Mouse (Mus musculus): ENCODE data around the gene Ppp1r18.

Ppp1r18 gene

DNA sequence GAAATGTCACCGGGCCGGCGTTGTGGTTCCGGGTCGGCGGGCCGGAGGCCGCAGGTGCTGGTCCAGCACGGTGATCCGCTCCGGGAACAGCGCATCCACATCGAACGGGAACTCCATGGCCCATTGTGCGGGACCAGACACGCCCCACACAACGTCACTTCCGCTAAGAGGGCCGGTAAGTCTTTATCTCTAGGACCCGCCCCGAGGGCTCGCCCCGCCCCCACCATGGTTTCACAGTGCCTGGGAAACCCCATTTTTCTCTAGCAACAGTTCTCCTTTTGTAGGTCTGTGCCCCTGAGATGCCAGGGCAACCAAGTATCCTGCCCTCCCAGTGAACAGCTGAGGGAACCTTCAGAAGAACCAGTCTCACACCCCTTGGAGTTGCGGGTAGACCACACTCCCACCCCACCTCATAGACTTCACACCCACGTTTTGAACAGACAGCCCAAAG, 44.6 kb downstream of the Ppp1r18 start, which contains the start of gene Atat1:
TSS of gene Atat1 (minus strand) at position 157 of the 451 bp plus-strand sequence.
- peak; percentile 75 for DNase-seq (ENCODE audit: extremely low spot score, low read depth, low spot score)

DNA sequence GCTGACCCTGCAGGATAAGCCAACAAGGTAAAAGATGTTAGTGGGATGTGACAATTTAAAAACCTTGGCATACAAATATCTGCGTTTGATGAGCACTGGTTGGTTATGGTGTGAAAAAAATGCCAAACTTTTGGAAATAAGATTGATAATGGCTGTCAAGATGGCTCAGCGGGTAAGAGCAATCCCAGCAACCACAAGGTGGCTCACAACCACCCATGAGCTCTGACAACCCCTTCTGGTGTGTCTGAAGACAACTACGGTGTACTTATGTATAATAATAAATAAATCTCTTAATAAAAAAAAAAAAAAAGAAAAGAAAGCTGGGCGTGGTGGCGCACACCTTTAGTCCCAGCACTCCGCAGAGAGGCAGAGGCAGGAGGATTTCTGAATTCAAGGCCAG, 49.6 kb downstream of the Ppp1r18 start:
- DNase-seq (ENCODE audit: extremely low spot score, low read depth, low spot score), result no peak

DNA sequence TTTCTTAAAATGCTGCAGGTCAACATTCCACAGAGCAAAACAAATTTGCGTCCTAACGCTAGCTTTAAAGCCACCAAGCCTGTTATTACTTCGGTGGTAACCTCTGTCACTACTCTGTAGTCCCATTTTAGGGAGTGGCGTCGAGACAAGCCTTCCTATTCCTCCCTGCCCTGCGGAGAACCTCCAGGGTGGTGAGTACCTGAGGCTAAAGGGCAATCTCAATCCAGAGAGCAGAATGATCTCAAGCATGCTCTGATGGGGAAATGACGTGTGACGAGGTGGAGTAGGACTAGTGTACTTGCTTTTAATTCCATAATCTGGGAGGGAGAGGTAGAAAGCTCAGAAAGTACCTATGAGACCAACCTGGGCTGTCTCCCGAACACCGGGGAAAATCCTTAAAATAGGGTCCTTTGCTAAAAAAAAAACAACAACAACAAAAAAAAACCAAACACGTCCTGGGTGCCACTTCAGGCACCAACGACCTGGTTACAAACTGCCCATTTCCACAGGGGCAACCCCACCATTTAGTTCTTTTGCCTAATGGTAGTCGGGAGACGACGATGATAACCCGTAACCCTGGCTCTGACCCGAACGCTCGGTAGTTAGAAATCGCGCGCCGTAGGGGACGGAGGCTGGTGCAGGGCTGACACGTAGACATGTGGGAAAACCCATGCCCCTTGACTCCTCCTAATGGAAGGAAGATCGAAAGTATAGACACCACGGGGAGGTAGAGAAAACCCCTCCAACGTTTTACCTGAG, 50.3 kb downstream of the Ppp1r18 start:
- no peak for DNase-seq (ENCODE audit: extremely low spot score, low read depth, low spot score)

DNA sequence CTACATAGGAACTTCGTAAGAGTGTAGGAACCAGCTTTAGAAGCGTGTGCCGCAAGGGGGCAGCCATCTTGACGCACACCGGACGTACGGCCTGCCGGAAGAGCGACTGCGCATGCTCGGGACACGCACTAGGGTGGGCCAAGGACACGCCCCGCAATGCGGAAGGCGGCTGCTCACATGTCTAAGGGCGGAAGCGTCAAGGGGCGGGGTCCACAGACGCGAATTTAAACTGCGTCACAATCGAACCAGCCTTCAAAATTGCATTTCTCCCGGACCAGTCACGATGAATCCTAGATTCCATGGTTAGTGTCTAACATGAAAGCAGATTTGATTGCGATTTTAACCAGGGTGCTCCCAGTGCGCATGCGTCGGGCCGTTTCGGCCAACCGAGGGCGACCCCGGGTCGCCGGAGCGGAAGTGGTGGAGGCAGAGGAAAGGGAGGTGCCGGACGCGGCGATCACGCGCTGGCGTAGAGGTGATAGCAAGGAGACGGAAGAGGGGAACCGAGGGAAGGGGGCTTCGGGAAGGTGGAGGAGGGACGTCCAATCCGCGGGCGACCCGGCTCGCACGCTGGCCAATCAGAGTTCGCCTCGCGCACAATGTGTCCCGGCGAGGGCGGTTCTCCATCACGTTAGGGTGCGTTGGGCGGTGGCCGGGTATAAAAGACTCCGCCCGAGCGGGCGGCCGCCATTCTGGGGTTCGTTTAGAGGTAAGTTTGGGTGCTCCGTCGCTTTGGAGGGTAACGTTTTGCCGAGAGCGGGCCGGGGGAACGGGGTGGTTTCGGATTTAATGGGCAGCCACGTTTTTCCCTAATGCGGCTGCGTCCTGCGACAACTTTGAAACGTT, 51.1 kb downstream of the Ppp1r18 start, which contains the start of the genes Mrps18b and Ppp1r10:
TSS of gene Mrps18b (minus strand) at position 93 of the 846 bp plus-strand sequence.
TSS of gene Ppp1r10 (plus strand) at position 138 of the 846 bp plus-strand sequence.
- peak; percentile 94 for DNase-seq (ENCODE audit: extremely low spot score, low read depth, low spot score)

DNA sequence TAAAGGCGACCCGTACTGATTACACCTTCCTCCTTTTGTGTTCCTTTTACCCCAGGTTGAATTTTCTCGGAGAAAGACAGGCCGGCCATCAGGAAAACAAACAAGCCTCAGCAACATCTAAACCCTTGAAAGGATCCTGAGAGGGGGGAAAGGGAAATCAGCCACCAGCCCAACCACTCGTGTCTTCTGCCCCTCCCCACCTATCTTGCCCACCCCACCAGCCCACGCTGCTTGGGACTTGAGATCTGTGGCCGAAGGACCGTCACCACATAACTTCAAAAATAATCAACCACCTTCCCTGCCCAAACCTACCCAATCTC, 51.7 kb downstream of the Ppp1r18 start:
- no peak for DNase-seq (ENCODE audit: extremely low spot score, low read depth, low spot score)

DNA sequence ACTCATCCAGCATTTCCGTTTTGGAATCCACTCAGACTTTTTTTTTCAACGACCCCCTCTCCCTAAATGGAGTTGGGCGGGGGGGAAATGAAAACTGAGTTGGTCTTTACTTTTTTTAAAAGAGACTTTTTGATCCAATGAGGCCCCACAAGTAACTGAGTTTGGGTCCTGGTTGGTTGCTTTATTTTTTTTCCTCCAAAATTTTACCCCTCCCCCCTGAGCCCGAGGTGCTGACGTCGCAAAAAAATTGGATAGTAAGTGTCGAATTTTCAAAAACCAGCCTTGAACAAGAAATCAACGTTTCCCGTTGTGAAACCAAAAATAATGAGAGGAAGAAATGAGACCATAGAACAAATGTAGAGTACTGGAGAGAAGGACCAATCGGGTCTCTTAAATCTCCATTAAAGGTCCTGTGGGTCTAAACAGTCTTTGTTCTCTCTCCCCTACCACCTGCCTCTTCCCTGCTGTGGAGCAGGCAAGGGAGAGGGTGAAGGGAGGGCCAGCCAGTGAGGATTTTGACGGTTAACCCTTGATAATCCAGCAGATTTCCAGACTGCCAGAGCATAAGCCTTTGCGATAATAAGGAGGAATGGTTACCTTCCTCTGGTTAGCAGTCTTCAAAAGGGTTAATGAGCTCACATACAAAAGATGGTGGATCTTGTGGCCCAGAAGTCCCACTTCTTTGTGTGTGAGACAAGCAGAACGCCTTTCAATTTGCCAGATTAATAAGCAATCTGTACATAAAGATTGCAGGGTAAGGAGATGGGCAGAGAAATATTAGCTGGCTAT, 52.3 kb downstream of the Ppp1r18 start:
- DNase-seq (ENCODE audit: extremely low spot score, low read depth, low spot score), result peak; percentile 61

DNA sequence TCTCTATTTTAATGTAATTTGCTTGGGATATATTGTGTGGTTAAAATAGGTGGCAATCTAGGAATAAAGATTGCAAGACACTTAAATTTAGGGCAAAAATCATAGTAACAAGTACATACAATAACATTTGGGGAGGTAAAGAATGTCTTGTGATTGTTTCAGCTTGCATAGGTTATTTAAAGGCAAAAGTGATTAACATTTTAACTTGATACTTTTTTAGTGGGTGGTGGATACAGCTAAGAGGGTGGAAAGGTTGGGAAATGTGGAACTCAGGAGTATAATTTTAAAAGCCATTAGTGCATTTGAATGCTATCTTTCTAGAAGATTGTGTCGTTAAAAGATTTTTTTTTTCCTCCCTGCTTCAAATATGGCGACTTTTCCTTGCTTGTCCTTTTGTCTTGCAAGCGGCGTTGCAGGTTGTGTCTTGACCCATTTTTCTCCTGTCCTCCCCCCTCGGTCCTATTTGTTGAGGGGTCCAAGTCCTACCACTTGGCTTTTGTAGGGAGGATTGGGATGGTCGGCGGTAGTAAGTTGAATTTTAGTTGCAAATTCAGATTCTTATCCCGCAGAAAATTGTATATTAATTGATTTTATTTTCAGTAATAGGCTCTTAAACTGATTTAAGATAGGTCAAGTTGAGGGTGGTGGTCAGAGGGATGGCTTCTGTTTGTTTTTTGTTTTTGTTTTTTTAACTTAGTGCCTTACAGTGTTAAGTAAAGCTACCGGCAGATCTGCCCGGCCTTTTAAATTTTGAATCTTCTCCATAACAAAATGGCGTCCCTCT, 53.1 kb downstream of the Ppp1r18 start:
- no peak for DNase-seq (ENCODE audit: extremely low spot score, low read depth, low spot score)

DNA sequence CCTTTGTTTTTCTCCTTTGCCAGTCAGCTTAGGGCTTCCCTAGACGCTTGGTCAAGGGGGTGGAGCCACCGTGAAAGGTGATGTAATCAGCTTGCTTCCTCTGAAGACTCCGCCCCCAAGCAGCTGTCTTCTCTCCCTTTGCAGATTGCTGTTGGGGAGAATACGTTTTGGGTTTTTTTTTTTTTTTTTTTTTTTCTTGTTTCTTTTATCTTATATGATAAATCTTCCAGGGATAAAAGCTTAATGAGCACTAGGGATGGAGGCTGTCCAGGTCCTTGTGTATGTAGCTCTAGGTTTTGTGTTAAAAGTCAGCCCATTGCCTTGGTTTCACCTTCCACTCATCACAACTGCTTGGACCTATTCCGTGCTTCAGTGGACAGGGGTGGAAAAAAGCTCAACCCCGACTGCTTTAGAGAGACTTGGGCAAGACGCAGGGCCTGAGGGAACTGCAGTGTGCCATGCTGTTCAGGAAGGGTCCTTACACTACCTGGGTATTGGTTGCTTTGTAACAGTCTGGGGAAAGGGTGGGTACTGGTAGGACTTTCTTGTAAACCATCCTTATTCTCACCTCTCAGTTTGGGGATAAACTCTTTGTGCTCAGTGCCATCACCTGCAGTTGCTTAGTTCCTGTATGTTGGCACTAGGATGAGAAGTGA, 53.8 kb downstream of the Ppp1r18 start:
- peak; percentile 93 for DNase-seq (ENCODE audit: extremely low spot score, low read depth, low spot score)

DNA sequence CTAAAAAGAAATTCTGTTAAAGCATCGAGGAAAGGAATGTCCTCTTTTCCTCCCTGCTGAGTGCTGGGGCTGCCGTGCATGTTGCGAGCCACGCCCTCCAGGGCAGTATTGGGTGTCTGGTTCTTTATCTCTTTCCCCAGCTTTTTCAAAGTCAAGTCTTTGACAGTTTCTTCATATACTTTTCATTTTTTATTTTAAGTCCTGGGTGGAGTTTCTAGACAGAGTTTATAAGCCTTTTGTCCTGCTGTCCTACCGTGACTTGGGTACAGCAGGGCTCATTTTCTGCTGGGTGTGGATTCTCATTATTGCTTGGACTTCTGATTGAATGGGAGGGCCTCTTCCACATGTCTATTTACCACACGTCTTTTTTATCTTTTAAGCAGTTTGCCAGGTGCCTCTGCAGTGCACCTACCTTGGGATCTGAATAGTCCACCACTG, 54.5 kb downstream of the Ppp1r18 start:
- no peak for DNase-seq (ENCODE audit: extremely low spot score, low read depth, low spot score)

DNA sequence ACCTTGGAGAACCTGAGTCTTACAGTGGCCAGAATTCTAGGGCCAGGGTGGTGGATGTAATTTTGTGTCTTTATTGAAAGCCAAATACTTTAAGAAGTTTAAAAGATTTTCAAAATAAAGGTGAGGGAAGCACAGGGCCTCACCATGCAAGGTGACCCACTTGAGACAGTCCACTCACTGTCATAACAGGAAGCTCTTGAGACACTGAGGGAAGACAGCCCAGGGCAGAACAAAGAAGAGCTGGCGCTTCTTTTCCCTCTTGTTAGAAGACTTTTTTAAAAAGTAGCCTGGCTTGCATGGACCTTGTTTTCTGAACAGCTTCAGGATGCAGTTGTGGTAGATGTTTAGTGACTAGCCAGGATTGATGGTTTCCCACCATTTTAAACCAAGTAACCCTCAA, 55.0 kb downstream of the Ppp1r18 start:
- DNase-seq (ENCODE audit: extremely low spot score, low read depth, low spot score), result no peak

DNA sequence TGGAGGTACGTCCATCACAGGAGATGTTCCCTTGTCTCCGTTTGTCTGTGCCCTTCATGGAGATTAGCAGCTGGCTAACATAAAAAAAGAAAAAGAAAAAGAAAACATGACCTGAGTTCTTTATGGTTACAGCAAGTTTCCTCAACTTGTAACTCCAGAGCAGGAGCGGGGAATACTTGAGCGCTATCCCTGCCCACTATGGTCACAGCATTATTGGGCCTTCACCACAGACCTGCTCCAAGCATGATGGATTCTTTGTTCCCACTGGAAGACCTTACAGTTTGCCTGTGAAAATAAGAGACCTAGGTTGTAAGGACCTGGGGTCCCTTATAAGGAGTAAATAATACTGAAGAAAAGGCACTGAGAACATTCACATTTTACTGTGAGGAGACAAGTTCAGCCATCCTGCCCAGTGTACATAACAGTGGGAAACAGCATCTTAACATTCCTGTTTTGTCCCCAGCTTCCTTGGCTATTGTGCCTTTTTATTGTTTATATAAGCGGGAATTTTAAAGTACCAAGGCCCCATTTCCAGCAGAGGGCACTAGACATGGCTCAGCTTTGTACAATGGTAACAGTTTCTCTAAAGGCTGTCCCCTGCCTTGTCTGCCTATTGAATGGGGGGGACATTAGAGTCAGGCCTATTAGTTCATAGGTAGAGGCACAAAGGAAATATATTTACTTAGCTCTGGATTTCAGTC, 55.6 kb downstream of the Ppp1r18 start:
- no peak for DNase-seq (ENCODE audit: extremely low spot score, low read depth, low spot score)

DNA sequence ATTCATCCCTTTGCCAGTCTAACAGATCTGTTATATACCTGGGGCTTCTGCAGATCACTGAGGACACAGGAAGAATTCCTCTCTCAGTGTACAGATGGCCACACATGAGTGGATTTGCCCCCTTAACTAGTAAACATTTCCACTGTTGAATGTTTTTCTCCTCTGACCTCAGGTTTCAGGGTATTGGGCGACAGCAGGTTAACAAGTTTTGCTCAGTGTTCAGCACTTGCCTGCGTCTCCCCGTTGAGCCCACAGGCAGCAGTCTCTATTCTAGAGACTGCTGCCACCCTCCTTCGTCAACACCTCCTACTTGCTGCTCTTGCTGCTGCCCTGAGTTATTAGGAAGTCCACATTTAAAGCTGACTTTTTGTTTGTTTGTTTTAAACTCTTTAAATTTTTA, 56.3 kb downstream of the Ppp1r18 start:
- DNase-seq (ENCODE audit: extremely low spot score, low read depth, low spot score), result no peak

DNA sequence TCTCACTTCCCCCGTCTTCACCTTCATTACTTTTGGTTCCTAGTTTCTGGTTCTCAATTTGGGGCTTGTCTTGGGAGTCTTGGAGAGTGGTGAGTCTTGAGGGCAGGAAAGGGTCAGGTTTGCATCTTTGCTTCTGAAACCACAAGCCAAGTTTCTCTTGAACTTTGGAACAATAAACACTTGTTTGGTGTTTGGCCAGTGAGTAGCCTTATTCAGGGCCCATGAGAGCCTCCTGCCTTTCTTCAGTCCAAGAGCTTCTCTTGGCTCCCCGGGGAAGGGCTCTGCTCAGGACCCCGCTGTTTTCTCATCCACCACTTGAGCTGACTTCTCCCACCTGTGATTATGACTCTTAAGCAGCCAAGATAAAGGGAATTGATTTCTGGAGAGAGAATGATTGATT, 57.2 kb downstream of the Ppp1r18 start:
- DNase-seq (ENCODE audit: extremely low spot score, low read depth, low spot score), result no peak

DNA sequence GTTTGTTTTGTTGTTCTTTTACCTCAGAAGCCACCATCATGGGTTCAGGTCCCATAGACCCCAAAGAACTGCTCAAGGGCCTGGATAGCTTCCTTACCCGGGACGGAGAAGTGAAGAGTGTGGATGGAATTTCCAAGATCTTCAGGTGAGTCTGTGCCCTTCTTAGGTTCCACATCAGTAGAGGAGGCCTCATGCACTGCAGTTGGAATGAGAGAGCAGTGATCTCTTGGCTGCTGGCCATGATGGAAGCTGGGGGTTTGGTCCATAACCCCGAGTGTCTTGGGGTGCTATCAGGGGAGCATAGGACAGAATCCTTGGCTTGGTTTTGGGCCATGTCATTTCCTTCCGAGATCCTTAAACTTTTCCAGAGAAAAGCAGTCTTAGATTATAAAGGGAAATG, 57.9 kb downstream of the Ppp1r18 start:
- DNase-seq (ENCODE audit: extremely low spot score, low read depth, low spot score), result no peak

Data from hindlimb bud, embryonic 11.5 days (tissue).